Mouse (Mus musculus) liver, embryonic 14.5 days (tissue): ENCODE measurements at regions not wholly inside any gene's neighbourhood (a gene's known extent, or its start where the extent isn't known, plus 50 kb on each side); places are given as distances from the start of the nearest gene placed in this dataset.

Experiments
- CTCF ChIP-seq: IDR thresholded peaks from 2 replicates; pipeline ENCODE4 v1.5.1; 2016; ENCODE audit warnings: antibody characterized with exemption, low read depth, control low read depth
- EP300 ChIP-seq: IDR thresholded peaks from 2 replicates; pipeline ENCODE4 v1.6.1; 2016; ENCODE audit warnings: antibody characterized with exemption, low read depth

DNA sequence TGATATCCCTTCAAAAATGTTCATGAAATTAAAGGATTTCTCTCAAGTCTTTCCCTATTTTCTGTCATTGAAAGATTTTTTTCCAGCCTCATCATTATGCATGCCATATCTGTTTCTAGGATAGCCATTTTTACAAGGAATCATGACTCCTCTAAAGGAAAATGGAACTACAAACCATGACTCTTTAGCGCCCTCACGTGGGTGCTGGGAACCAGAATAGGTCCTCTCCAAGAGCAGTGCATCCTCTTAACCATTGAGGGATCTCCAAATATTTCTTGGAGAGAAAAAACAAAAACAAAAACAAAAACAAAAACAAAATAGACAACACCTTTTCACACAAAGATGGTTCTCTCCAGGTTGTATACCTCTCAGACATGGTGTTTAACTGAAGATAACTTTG lies 172.0 kb upstream of the Adgrl4 start:
- no peak for TF ChIP-seq CTCF
- TF ChIP-seq EP300 = no peak
